Mouse (Mus musculus): Measurements from ENCODE around the gene Fscn2. TPM values are rescaled to one million over a fixed set of nuclear protein-coding genes. Genes with fewer than 3 reads are reported as not detected.

Fscn2 gene
- polyA plus RNA-seq, 1 experiment: not detected

GRCm38 (mm10) chr11:120380271-120380670, 18.9 kb downstream of the Fscn2 start:
- Histone ChIP-seq H3K4me1 (ENCODE audit: control insufficient read depth, insufficient read depth, low read length) (no peaks in the 10 kb centered on the region), H3K4me3 (ENCODE audit: low read depth, low read length) (no peak overlapping the region), H3K27me3 (ENCODE audit: control insufficient read depth, insufficient read depth, low read length, poor library complexity, severe bottlenecking) (no peaks in the 10 kb centered on the region), H3K27ac (ENCODE audit: insufficient read depth, low read length) (no peak overlapping the region), H3K9ac (ENCODE audit: low read depth, poor library complexity, severe bottlenecking) (no peak overlapping the region), H3K9me3 (replicated peaks; ENCODE audit: control insufficient read depth, insufficient read depth, low read length, poor library complexity, severe bottlenecking) (no peaks in the 10 kb centered on the region), H3K36me3 (ENCODE audit: control insufficient read depth, insufficient read depth, low read length, poor library complexity, severe bottlenecking) (peaks cover 14% of the 10 kb centered on the region)
- no peak for TF ChIP-seq CTCF (IDR thresholded peaks at IDR 0.05; ENCODE audit: low read depth, low read length)
- TF ChIP-seq POLR2A (IDR thresholded peaks at IDR 0.05; ENCODE audit: insufficient read depth, low read length): no peak

- Histone ChIP-seq H3K9me3 (replicated peaks; ENCODE audit: control insufficient read depth, insufficient read depth, low read length, poor library complexity, severe bottlenecking) (no peaks in the 10 kb centered on the region), H3K4me1 (ENCODE audit: control insufficient read depth, insufficient read depth, low read length) (no peaks in the 10 kb centered on the region), H3K9ac (ENCODE audit: low read depth, poor library complexity, severe bottlenecking) (no peak overlapping the region), H3K36me3 (ENCODE audit: control insufficient read depth, insufficient read depth, low read length, poor library complexity, severe bottlenecking) (peaks cover 17% of the 10 kb centered on the region), H3K4me3 (ENCODE audit: low read depth, low read length) (no peak overlapping the region), H3K27me3 (ENCODE audit: control insufficient read depth, insufficient read depth, low read length, poor library complexity, severe bottlenecking) (no peaks in the 10 kb centered on the region), H3K27ac (ENCODE audit: insufficient read depth, low read length) (no peak overlapping the region)
- TF ChIP-seq EP300 (IDR thresholded peaks at IDR 0.05; ENCODE audit: insufficient read depth, low read depth, low read length) (no peak), CTCF (IDR thresholded peaks at IDR 0.05; ENCODE audit: low read depth, low read length) (no peak)
Observed at GRCm38 (mm10) chr11:120381157-120381556, 19.8 kb downstream of the Fscn2 start.

GRCm38 (mm10) chr11:120382509-120382908, 21.2 kb downstream of the Fscn2 start:
- Histone ChIP-seq H3K9ac (ENCODE audit: low read depth, poor library complexity, severe bottlenecking) (no peak overlapping the region), H3K27me3 (ENCODE audit: control insufficient read depth, insufficient read depth, low read length, poor library complexity, severe bottlenecking) (no peaks in the 10 kb centered on the region), H3K4me1 (ENCODE audit: control insufficient read depth, insufficient read depth, low read length) (no peaks in the 10 kb centered on the region), H3K9me3 (replicated peaks; ENCODE audit: control insufficient read depth, insufficient read depth, low read length, poor library complexity, severe bottlenecking) (no peaks in the 10 kb centered on the region), H3K4me3 (ENCODE audit: low read depth, low read length) (no peak overlapping the region), H3K27ac (ENCODE audit: insufficient read depth, low read length) (no peak overlapping the region), H3K36me3 (ENCODE audit: control insufficient read depth, insufficient read depth, low read length, poor library complexity, severe bottlenecking) (peaks cover 22% of the 10 kb centered on the region)
- TF ChIP-seq EP300 (IDR thresholded peaks at IDR 0.05; ENCODE audit: insufficient read depth, low read depth, low read length) (no peak), POLR2A (IDR thresholded peaks at IDR 0.05; ENCODE audit: insufficient read depth, low read length) (no peak), CTCF (IDR thresholded peaks at IDR 0.05; ENCODE audit: low read depth, low read length) (no peak)

- TF ChIP-seq EP300 (IDR thresholded peaks at IDR 0.05; ENCODE audit: insufficient read depth, low read depth, low read length) (no peak), POLR2A (IDR thresholded peaks at IDR 0.05; ENCODE audit: insufficient read depth, low read length) (no peak), CTCF (IDR thresholded peaks at IDR 0.05; ENCODE audit: low read depth, low read length) (no peak)
- H3K4me3 ChIP-seq (ENCODE audit: low read depth, low read length): no peak overlapping the region
- peaks cover 27% of the 10 kb centered on the region for H3K36me3 ChIP-seq (ENCODE audit: control insufficient read depth, insufficient read depth, low read length, poor library complexity, severe bottlenecking)
- no peaks in the 10 kb centered on the region for H3K9me3 ChIP-seq (replicated peaks; ENCODE audit: control insufficient read depth, insufficient read depth, low read length, poor library complexity, severe bottlenecking)
- H3K9ac ChIP-seq (ENCODE audit: low read depth, poor library complexity, severe bottlenecking): no peak overlapping the region
- no peak overlapping the region for H3K27ac ChIP-seq (ENCODE audit: insufficient read depth, low read length)
- H3K4me1 ChIP-seq (ENCODE audit: control insufficient read depth, insufficient read depth, low read length): no peaks in the 10 kb centered on the region
- no peaks in the 10 kb centered on the region for H3K27me3 ChIP-seq (ENCODE audit: control insufficient read depth, insufficient read depth, low read length, poor library complexity, severe bottlenecking)
Observed at GRCm38 (mm10) chr11:120386632-120387031, 25.3 kb downstream of the Fscn2 start.

- peak overlapping the region; percentile 70; the same call in 1 of the 2 replicates for H3K27ac ChIP-seq (ENCODE audit: insufficient read depth, low read length)
- H3K27me3 ChIP-seq (ENCODE audit: control insufficient read depth, insufficient read depth, low read length, poor library complexity, severe bottlenecking): no peaks in the 10 kb centered on the region
- H3K4me3 ChIP-seq (ENCODE audit: low read depth, low read length): no peak overlapping the region
- no peaks in the 10 kb centered on the region for H3K9me3 ChIP-seq (replicated peaks; ENCODE audit: control insufficient read depth, insufficient read depth, low read length, poor library complexity, severe bottlenecking)
- no peak for TF ChIP-seq CTCF (IDR thresholded peaks at IDR 0.05; ENCODE audit: low read depth, low read length)
- no peak for TF ChIP-seq POLR2A (IDR thresholded peaks at IDR 0.05; ENCODE audit: insufficient read depth, low read length)
- TF ChIP-seq EP300 (IDR thresholded peaks at IDR 0.05; ENCODE audit: insufficient read depth, low read depth, low read length): no peak
- H3K9ac ChIP-seq (ENCODE audit: low read depth, poor library complexity, severe bottlenecking): no peak overlapping the region
- H3K36me3 ChIP-seq (ENCODE audit: control insufficient read depth, insufficient read depth, low read length, poor library complexity, severe bottlenecking): peaks cover 27% of the 10 kb centered on the region
- no peaks in the 10 kb centered on the region for H3K4me1 ChIP-seq (ENCODE audit: control insufficient read depth, insufficient read depth, low read length)
Observed at GRCm38 (mm10) chr11:120387157-120387556, 25.8 kb downstream of the Fscn2 start.

GRCm38 (mm10) chr11:120388580-120388979, 27.2 kb downstream of the Fscn2 start:
- no peaks in the 10 kb centered on the region for H3K9me3 ChIP-seq (replicated peaks; ENCODE audit: control insufficient read depth, insufficient read depth, low read length, poor library complexity, severe bottlenecking)
- no peaks in the 10 kb centered on the region for H3K4me1 ChIP-seq (ENCODE audit: control insufficient read depth, insufficient read depth, low read length)
- peaks cover 21% of the 10 kb centered on the region for H3K36me3 ChIP-seq (ENCODE audit: control insufficient read depth, insufficient read depth, low read length, poor library complexity, severe bottlenecking)
- H3K27ac ChIP-seq (ENCODE audit: insufficient read depth, low read length): no peak overlapping the region
- H3K27me3 ChIP-seq (ENCODE audit: control insufficient read depth, insufficient read depth, low read length, poor library complexity, severe bottlenecking): no peaks in the 10 kb centered on the region
- no peak overlapping the region for H3K4me3 ChIP-seq (ENCODE audit: low read depth, low read length)
- no peak for TF ChIP-seq POLR2A (IDR thresholded peaks at IDR 0.05; ENCODE audit: insufficient read depth, low read length)
- no peak for TF ChIP-seq EP300 (IDR thresholded peaks at IDR 0.05; ENCODE audit: insufficient read depth, low read depth, low read length)
- no peak for TF ChIP-seq CTCF (IDR thresholded peaks at IDR 0.05; ENCODE audit: low read depth, low read length)
- H3K9ac ChIP-seq (ENCODE audit: low read depth, poor library complexity, severe bottlenecking): no peak overlapping the region
